Mouse (Mus musculus) heart, adult 2 months (tissue): ENCODE results near the gene Fgf14.

ENCODE experiments used
- CTCF ChIP-seq: fragments of 200-600 bp; IDR thresholded peaks from 2 replicates; pipeline ENCODE4 v1.8.1; 2022; ENCODE audit warnings: antibody characterized with exemption, mild to moderate bottlenecking, moderate library complexity
- POLR2A ChIP-seq: fragments of 200-500 bp; IDR thresholded peaks from 2 replicates; pipeline ENCODE4 v1.6.1; 2011; ENCODE audit warnings: mild to moderate bottlenecking, low read depth, low read length, control low read depth; ENCODE audit not compliant: insufficient read depth

DNA sequence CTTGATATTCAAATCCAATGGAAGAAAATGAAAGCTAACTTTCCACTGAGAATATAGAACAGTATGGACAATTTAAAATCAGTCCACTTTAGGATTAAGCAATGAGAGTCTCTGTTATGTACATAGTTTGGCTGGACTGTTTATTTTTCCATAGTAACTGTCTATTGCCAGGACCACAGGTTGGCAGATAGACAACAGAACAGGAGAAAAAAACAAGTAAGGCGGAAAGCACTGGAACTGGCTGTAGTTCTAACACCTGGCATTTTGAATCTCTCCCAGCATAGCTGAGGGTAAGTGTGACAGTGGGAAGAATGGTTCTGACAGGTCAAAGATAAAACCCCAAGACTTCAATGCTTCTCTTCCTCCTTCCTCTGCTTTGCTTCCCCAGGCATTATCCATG is 110.5 kb downstream of the Fgf14 start:
- no peak for TF ChIP-seq POLR2A
- no peak for TF ChIP-seq CTCF
